Mouse (Mus musculus) limb, embryonic 12.5 days (tissue): ENCODE data around the gene Abhd4. TPM values are rescaled to one million over a fixed set of nuclear protein-coding genes. Genes with fewer than 3 reads are reported as not detected.

Experiments
- ATAC-seq: fragments of 200-750 bp; cut with Nextera tagmentation; 2 replicates; pipeline ENCODE4 v1.8.0; 2017; ENCODE audit warnings: low read depth, moderate TSS enrichment; ENCODE audit not compliant: insufficient number of reproducible peaks, insufficient read depth, low FRiP score, low TSS enrichment
- H3K27ac ChIP-seq: fragments of 300-500 bp; sonication (generic); 2 replicates; pipeline ENCODE4 v1.5.1; 2016; ENCODE audit warnings: mild to moderate bottlenecking, moderate library complexity
- H3K27me3 ChIP-seq: fragments of 300-500 bp; sonication (generic); 2 replicates; pipeline ENCODE4 v1.6.1; 2016; ENCODE audit warnings: mild to moderate bottlenecking, moderate library complexity
- H3K36me3 ChIP-seq: fragments of 300-500 bp; sonication (generic); 2 replicates; pipeline ENCODE4 v1.6.1; 2016; ENCODE audit warnings: mild to moderate bottlenecking, moderate library complexity
- H3K4me1 ChIP-seq: fragments of 300-500 bp; sonication (generic); replicated peaks from 2 replicates; pipeline ENCODE4 v1.6.1; 2016
- H3K4me2 ChIP-seq: fragments of 300-500 bp; sonication (generic); 2 replicates; pipeline ENCODE4 v1.6.1; 2016; ENCODE audit warnings: mild to moderate bottlenecking, moderate library complexity
- H3K4me3 ChIP-seq: fragments of 300-500 bp; sonication (generic); replicated peaks from 2 replicates; pipeline ENCODE4 v1.5.1; 2016; ENCODE audit warnings: mild to moderate bottlenecking
- H3K9ac ChIP-seq: fragments of 300-500 bp; sonication (generic); replicated peaks from 2 replicates; pipeline ENCODE4 v1.6.1; 2016; ENCODE audit warnings: mild to moderate bottlenecking, moderate library complexity
- H3K9me3 ChIP-seq: fragments of 300-500 bp; sonication (generic); 2 replicates; pipeline ENCODE4 v1.6.1; 2016; ENCODE audit warnings: mild to moderate bottlenecking, moderate library complexity
- WGBS: fragments of 180-500 bp; shearing (Covaris S2); methylation state at CpG from one replicate; pipeline ENCODE4 v1.1.7; 2016; 5-methylcytosine and 5-hydroxymethylcytosine counted together
- polyA plus RNA-seq: library from polyadenylated mRNA; unstranded; fragments of >200 nt; fragmentation: Nextera tagmentation; extraction: Ambion mirVana; gene quantifications from 2 replicates; pipeline ENCODE4 v1.2.1, GENCODE M21; 2016

Abhd4 gene
- polyA plus RNA-seq, 1 experiment from 2014 or later = 37.6 TPM

GRCm38 (mm10) chr14:54311763-54312162, 57.8 kb downstream of the Abhd4 start:
- Histone ChIP-seq H3K4me3 (no peak overlapping the region), H3K36me3 (no peaks in the 10 kb centered on the region), H3K27me3 (0 out of 2 replicates have a peak, but pooled peaks cover 2% of the 10 kb centered on the region), H3K27ac (no peak overlapping the region), H3K4me1 (no peaks in the 10 kb centered on the region), H3K9me3 (no peaks in the 10 kb centered on the region), H3K9ac (no peak overlapping the region), H3K4me2 (no peak overlapping the region)
- 41% methylated on average over 3 of the region's 3 CpGs for WGBS
- no peak for ATAC-seq

Other genes with a start within 250 kb of the Abhd4 start
- 240 and 247 TPM in 2 replicates for gene Dad1, start 84 bp upstream of the Abhd4 start, polyA plus RNA-seq
- gene Olfr49, start 30.8 kb downstream of the Abhd4 start, polyA plus RNA-seq = not detected in 2 replicates
- 47.1 and 50.9 TPM in 2 replicates for gene Oxa1l, start 106.6 kb downstream of the Abhd4 start, polyA plus RNA-seq
- 3.3 and 5.1 TPM in 2 replicates for gene Slc7a7, start 163.6 kb downstream of the Abhd4 start, polyA plus RNA-seq
- 259 and 277 TPM in 2 replicates for gene Mrpl52, start 172.7 kb downstream of the Abhd4 start, polyA plus RNA-seq
- gene Mmp14, start 177.4 kb downstream of the Abhd4 start, polyA plus RNA-seq = 149 and 176 TPM in 2 replicates
- 28.3 and 28.7 TPM in 2 replicates for gene Lrp10, start 209.9 kb downstream of the Abhd4 start, polyA plus RNA-seq
- 4.3 and 5.0 TPM in 2 replicates for gene Rem2, start 221.9 kb downstream of the Abhd4 start, polyA plus RNA-seq